Mouse (Mus musculus) E14TG2a.4 (cell line): Measurements from ENCODE around the gene Dnaic2.

Experiments
- CTCF ChIP-seq: conservative IDR thresholded peaks from 2 replicates; pipeline ENCODE4 v1.5.1; 2014; ENCODE audit warnings: low read length
- POU5F1 ChIP-seq: IDR thresholded peaks from 2 replicates; pipeline ENCODE4 v1.6.1; 2014; ENCODE audit warnings: low read length, borderline replicate concordance

DNA sequence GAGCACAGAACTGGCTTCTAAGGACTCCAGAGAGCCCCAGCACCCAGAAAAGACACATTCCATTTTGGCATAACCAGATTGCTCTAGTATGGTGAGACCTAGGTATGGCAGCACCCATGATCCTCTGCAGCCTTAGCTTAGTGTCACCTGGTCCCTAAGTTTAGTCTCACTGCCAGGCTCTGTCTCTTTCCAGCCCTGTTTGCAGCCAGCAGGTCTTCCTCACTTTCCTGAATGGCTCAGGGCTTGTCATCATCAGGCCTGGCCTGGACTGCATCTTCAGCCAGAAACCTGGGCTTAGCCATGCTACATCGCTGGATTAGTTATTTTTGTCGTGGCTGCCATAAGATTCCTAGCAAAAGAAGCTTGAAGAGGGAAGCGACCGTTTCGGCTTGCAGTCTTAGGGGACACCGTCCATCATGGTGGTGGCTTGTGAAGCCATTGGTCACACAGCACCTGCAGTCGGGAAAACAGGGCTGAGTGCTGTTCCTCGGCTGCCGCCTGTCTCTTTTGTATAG lies 41.6 kb upstream of the Dnaic2 start:
- TF ChIP-seq CTCF (no peak), POU5F1 (no peak)
